Mouse (Mus musculus): ENCODE results near the gene Ttll8. TPM values are rescaled to one million over a fixed set of nuclear protein-coding genes. Genes with fewer than 3 reads are reported as not detected.

Gene Ttll8
- not detected in 2 replicates for polyA plus RNA-seq (2012; rRNA removed; ENCODE audit: low replicate concordance)

GRCm38 (mm10) chr15:88954368-88955072 lies at the start of gene Ttll8:
Gene Ttll8, minus strand, starts transcription at chr15:88954418.

GRCm38 (mm10) chr15:88982534-88983079 lies 28.4 kb upstream of the Ttll8 start, which contains the start of gene Mov10l1:
Gene Mov10l1, plus strand, starts transcription at chr15:88982909.

GRCm38 (mm10) chr15:88978281-88979137 lies 24.3 kb upstream of the Ttll8 start, which contains the start of gene Mlc1:
Gene Mlc1, minus strand, starts transcription at chr15:88979007.

GRCm38 (mm10) chr15:88861772-88862622 lies 92.2 kb downstream of the Ttll8 start, which contains the start of gene Pim3:
Gene Pim3, plus strand, starts transcription at chr15:88862186.

Other genes with a start within 250 kb of the Ttll8 start
- gene Brd1, start 220.2 kb downstream of the Ttll8 start, polyA plus RNA-seq (2012; rRNA removed; ENCODE audit: low replicate concordance), result 9.4 and 12.0 TPM in 2 replicates
- gene Zbed4, start 202.8 kb downstream of the Ttll8 start, polyA plus RNA-seq (2012; rRNA removed; ENCODE audit: low replicate concordance), result 3.0 and 4.5 TPM in 2 replicates
- 19.0 and 22.9 TPM in 2 replicates for gene Alg12, start 135.1 kb downstream of the Ttll8 start, polyA plus RNA-seq (2012; rRNA removed; ENCODE audit: low replicate concordance)
- 20.2 and 24.4 TPM in 2 replicates for gene Creld2, start 134.8 kb downstream of the Ttll8 start, polyA plus RNA-seq (2012; rRNA removed; ENCODE audit: low replicate concordance)
- gene Pim3, start 92.2 kb downstream of the Ttll8 start, polyA plus RNA-seq (2012; rRNA removed; ENCODE audit: low replicate concordance), result 32.9 and 70.2 TPM in 2 replicates
- gene Mlc1, start 24.6 kb upstream of the Ttll8 start, polyA plus RNA-seq (2012; rRNA removed; ENCODE audit: low replicate concordance), result 0.39 and 0.61 TPM in 2 replicates
- not detected in 2 replicates for gene Mov10l1, start 28.5 kb upstream of the Ttll8 start, polyA plus RNA-seq (2012; rRNA removed; ENCODE audit: low replicate concordance)
- 0.33 and 0.56 TPM in 2 replicates for gene Panx2, start 105.3 kb upstream of the Ttll8 start, polyA plus RNA-seq (2012; rRNA removed; ENCODE audit: low replicate concordance)
- gene Trabd, start 120.7 kb upstream of the Ttll8 start, polyA plus RNA-seq (2012; rRNA removed; ENCODE audit: low replicate concordance), result 45.0 and 62.8 TPM in 2 replicates
- gene Selenoo, start 134.7 kb upstream of the Ttll8 start, polyA plus RNA-seq (2012; rRNA removed; ENCODE audit: low replicate concordance), result 52.7 and 67.8 TPM in 2 replicates
- 33.0 and 35.5 TPM in 2 replicates for gene Tubgcp6, start 168.7 kb upstream of the Ttll8 start, polyA plus RNA-seq (2012; rRNA removed; ENCODE audit: low replicate concordance)
- gene Hdac10, start 174.3 kb upstream of the Ttll8 start, polyA plus RNA-seq (2012; rRNA removed; ENCODE audit: low replicate concordance), result 57.4 and 63.6 TPM in 2 replicates
- 14.0 and 43.9 TPM in 2 replicates for gene Mapk12, start 186.3 kb upstream of the Ttll8 start, polyA plus RNA-seq (2012; rRNA removed; ENCODE audit: low replicate concordance)
- gene Mapk11, start 195.2 kb upstream of the Ttll8 start, polyA plus RNA-seq (2012; rRNA removed; ENCODE audit: low replicate concordance), result 15.6 and 21.0 TPM in 2 replicates
- 106 and 146 TPM in 2 replicates for gene Plxnb2, start 226.4 kb upstream of the Ttll8 start, polyA plus RNA-seq (2012; rRNA removed; ENCODE audit: low replicate concordance)
- gene Dennd6b, start 242.1 kb upstream of the Ttll8 start, polyA plus RNA-seq (2012; rRNA removed; ENCODE audit: low replicate concordance), result 23.7 and 25.8 TPM in 2 replicates

Data from mammary gland, adult 2 months (tissue).